Mouse (Mus musculus): ENCODE data around the gene Tle3. TPM values are rescaled to one million over a fixed set of nuclear protein-coding genes. Genes with fewer than 3 reads are reported as not detected.

Tle3 gene
- total and polyA plus RNA-seq, 3 experiments, result 29.7 to 162 (median 131) TPM

DNA sequence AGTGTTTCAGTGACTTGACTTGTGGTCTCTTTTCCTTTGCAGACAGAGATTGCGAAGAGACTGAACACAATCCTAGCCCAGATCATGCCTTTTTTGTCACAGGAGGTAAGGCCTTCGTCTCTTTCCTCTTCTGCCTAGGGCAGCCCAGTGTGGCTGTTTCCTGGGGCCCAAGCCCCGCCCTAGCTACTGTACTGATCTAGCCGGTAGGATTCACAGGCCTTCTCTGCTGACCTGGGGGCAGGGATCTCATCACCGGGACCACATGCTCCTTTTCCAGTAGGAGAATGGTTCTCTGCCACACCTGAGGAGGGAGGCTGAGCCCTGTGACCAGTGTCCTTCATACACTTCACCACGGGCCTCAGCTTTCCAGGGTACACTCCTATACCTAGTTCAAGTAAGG, 21.0 kb downstream of the Tle3 start:
- H3K4me1 ChIP-seq (ENCODE audit: insufficient read depth, low read depth, low read length), result peaks cover 39% of the 10 kb centered on the region
- H3K9me3 ChIP-seq (replicated peaks), result no peaks in the 10 kb centered on the region
- peaks cover 99% of the 10 kb centered on the region for H3K36me3 ChIP-seq (replicated peaks)
- no peak for ATAC-seq (ENCODE audit: extremely low read depth, insufficient number of reproducible peaks, low FRiP score, poor library complexity, severe bottlenecking)
- no peak overlapping the region for H3K4me3 ChIP-seq (ENCODE audit: low read depth, low read length)
- H3K27me3 ChIP-seq (ENCODE audit: insufficient read depth, low read length), result no peaks in the 10 kb centered on the region
- no peak for TF ChIP-seq POLR2AphosphoS5 (IDR thresholded peaks at IDR 0.05; ENCODE audit: insufficient replicate concordance, low read depth, low read length)
- no peak for TF ChIP-seq TAL1 (conservative IDR thresholded peaks at IDR 0.05; ENCODE audit: low read depth, low read length)
- no peak for TF ChIP-seq CTCF (IDR thresholded peaks at IDR 0.05; ENCODE audit: low read depth, low read length)
- no peak for TF ChIP-seq GATA1 (IDR thresholded peaks at IDR 0.05; ENCODE audit: borderline replicate concordance, low read length)
- no peak for TF ChIP-seq GATA2 (IDR thresholded peaks at IDR 0.05; ENCODE audit: borderline replicate concordance, low read depth, low read length)
- no peak for DNase-seq (ENCODE audit: low spot score)

DNA sequence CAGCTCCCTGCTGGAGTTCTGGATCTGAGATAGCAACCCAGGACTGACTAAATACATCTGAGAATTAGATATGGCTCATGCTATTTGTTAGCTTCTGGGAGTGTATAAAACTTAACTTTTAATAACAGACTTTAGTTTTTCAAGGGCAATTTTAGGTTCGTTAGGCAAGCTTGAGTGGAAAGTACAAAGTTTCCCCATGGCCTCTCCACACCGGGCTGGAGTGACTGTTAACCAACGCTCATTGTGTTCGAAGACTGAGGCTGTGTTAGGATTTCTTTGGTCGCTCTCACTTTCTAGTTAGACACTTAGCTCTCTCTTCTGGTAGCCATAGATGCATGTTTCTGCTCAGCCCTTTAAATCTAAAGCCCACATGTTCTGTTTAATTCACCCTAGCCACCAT, 21.7 kb downstream of the Tle3 start:
- ATAC-seq (ENCODE audit: extremely low read depth, insufficient number of reproducible peaks, low FRiP score, poor library complexity, severe bottlenecking) (no peak), DNase-seq (ENCODE audit: low spot score) (no peak)
- peaks cover 99% of the 10 kb centered on the region for H3K36me3 ChIP-seq (replicated peaks)
- H3K4me3 ChIP-seq (ENCODE audit: low read depth, low read length), result no peak overlapping the region
- no peaks in the 10 kb centered on the region for H3K27me3 ChIP-seq (ENCODE audit: insufficient read depth, low read length)
- H3K9me3 ChIP-seq (replicated peaks), result no peaks in the 10 kb centered on the region
- no peak for TF ChIP-seq CTCF (IDR thresholded peaks at IDR 0.05; ENCODE audit: low read depth, low read length)
- TF ChIP-seq GATA1 (IDR thresholded peaks at IDR 0.05; ENCODE audit: borderline replicate concordance, low read length), result no peak
- TF ChIP-seq TAL1 (conservative IDR thresholded peaks at IDR 0.05; ENCODE audit: low read depth, low read length), result no peak
- TF ChIP-seq POLR2AphosphoS5 (IDR thresholded peaks at IDR 0.05; ENCODE audit: insufficient replicate concordance, low read depth, low read length), result no peak
- TF ChIP-seq GATA2 (IDR thresholded peaks at IDR 0.05; ENCODE audit: borderline replicate concordance, low read depth, low read length), result no peak
- peaks cover 37% of the 10 kb centered on the region for H3K4me1 ChIP-seq (ENCODE audit: insufficient read depth, low read depth, low read length)

DNA sequence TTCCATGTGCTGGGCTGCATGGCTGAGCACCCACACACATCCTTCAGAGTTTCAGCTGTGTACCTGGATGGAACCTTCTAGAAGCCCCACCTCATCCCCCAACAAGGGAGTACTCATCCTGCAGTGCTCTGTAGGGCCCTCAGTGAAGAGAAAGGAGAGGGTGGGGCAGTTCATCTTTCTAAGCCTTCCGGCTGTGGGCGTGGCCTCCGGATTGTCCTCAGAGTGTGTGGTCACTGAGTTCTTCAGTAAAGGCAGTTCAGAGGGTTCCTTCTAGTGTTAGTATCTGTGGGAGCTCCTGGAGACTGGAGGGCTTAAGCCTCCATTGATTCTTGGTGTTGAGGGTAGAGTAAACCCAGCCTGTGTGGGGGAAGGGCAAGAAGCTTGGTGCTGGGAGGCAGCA, 22.9 kb downstream of the Tle3 start:
- DNase-seq (ENCODE audit: low spot score), result no peak
- H3K36me3 ChIP-seq (replicated peaks), result peaks cover 97% of the 10 kb centered on the region

DNA sequence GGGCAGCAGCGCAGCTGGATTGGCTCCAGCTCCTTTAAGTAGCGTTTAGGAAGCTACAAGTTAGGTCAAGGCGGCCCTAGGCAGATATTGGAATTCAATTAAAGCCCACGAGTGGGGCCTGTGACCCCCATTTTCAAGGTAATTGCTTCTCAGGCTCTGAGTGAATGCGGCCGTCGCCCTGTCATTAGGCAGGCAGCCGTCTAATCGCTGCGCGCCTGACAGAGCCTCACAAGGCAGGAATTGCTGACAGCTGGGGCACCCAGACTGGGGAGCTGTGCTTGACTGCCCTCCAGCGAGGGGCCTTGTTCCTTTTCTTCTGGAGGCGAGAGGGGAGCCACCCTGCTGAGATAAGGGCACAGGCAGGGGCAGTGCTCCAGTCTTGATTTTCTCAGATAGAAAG, 24.3 kb downstream of the Tle3 start:
- ATAC-seq (ENCODE audit: extremely low read depth, insufficient number of reproducible peaks, low FRiP score, poor library complexity, severe bottlenecking), result no peak
- Histone ChIP-seq H3K9me3 (replicated peaks) (no peaks in the 10 kb centered on the region), H3K27me3 (ENCODE audit: insufficient read depth, low read length) (no peaks in the 10 kb centered on the region), H3K4me1 (ENCODE audit: insufficient read depth, low read depth, low read length) (peaks cover 31% of the 10 kb centered on the region; the same call in 1 of the 2 replicates), H3K36me3 (replicated peaks) (peaks cover 97% of the 10 kb centered on the region), H3K4me3 (ENCODE audit: low read depth, low read length) (no peak overlapping the region)
- no peak for TF ChIP-seq CTCF (IDR thresholded peaks at IDR 0.05; ENCODE audit: low read depth, low read length)
- TF ChIP-seq GATA1 (IDR thresholded peaks at IDR 0.05; ENCODE audit: borderline replicate concordance, low read length), result no peak
- no peak for TF ChIP-seq GATA2 (IDR thresholded peaks at IDR 0.05; ENCODE audit: borderline replicate concordance, low read depth, low read length)
- TF ChIP-seq TAL1 (conservative IDR thresholded peaks at IDR 0.05; ENCODE audit: low read depth, low read length), result no peak
- no peak for TF ChIP-seq POLR2AphosphoS5 (IDR thresholded peaks at IDR 0.05; ENCODE audit: insufficient replicate concordance, low read depth, low read length)
- no peak for DNase-seq (ENCODE audit: low spot score)

More for the DNA sequence above, 22.9 kb downstream of the Tle3 start:
- H3K4me1 ChIP-seq (ENCODE audit: insufficient read depth, low read depth, low read length), result peaks cover 35% of the 10 kb centered on the region; the same call in 1 of the 2 replicates
- H3K4me3 ChIP-seq (ENCODE audit: low read depth, low read length), result no peak overlapping the region
- TF ChIP-seq GATA1 (IDR thresholded peaks at IDR 0.05; ENCODE audit: borderline replicate concordance, low read length) (no peak), GATA2 (IDR thresholded peaks at IDR 0.05; ENCODE audit: borderline replicate concordance, low read depth, low read length) (no peak), CTCF (IDR thresholded peaks at IDR 0.05; ENCODE audit: low read depth, low read length) (no peak), TAL1 (conservative IDR thresholded peaks at IDR 0.05; ENCODE audit: low read depth, low read length) (no peak), POLR2AphosphoS5 (IDR thresholded peaks at IDR 0.05; ENCODE audit: insufficient replicate concordance, low read depth, low read length) (no peak)
- H3K9me3 ChIP-seq (replicated peaks), result no peaks in the 10 kb centered on the region
- H3K27me3 ChIP-seq (ENCODE audit: insufficient read depth, low read length), result no peaks in the 10 kb centered on the region
- ATAC-seq (ENCODE audit: extremely low read depth, insufficient number of reproducible peaks, low FRiP score, poor library complexity, severe bottlenecking), result no peak

DNA sequence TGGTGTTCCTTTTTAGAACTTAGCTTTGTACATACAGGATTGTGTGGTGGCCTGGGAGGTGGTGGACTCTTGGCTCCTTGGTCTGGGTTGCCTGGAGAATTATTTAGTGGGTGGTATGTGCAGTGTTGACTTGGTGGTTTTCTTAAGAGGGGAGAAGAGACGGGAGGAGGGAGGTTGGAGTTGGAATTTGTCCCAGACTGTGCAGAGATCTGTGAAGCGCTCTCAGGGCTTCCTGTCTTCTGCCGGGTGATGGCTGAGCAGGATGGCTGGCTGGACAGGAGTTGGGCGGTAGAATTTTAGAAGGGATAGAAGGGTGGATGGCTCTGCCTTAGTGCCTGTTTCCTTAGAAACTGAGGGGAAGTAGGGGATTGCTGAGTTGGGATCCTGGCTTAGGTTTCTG, 25.0 kb downstream of the Tle3 start:
- Histone ChIP-seq H3K36me3 (replicated peaks) (peaks cover 97% of the 10 kb centered on the region), H3K9me3 (replicated peaks) (no peaks in the 10 kb centered on the region), H3K27me3 (ENCODE audit: insufficient read depth, low read length) (no peaks in the 10 kb centered on the region; the same call in 1 of the 2 replicates), H3K4me3 (ENCODE audit: low read depth, low read length) (no peak overlapping the region), H3K4me1 (ENCODE audit: insufficient read depth, low read depth, low read length) (peaks cover 27% of the 10 kb centered on the region)
- DNase-seq (ENCODE audit: low spot score) (no peak), ATAC-seq (ENCODE audit: extremely low read depth, insufficient number of reproducible peaks, low FRiP score, poor library complexity, severe bottlenecking) (no peak)
- TF ChIP-seq GATA2 (IDR thresholded peaks at IDR 0.05; ENCODE audit: borderline replicate concordance, low read depth, low read length) (no peak), CTCF (IDR thresholded peaks at IDR 0.05; ENCODE audit: low read depth, low read length) (no peak), POLR2AphosphoS5 (IDR thresholded peaks at IDR 0.05; ENCODE audit: insufficient replicate concordance, low read depth, low read length) (no peak), TAL1 (conservative IDR thresholded peaks at IDR 0.05; ENCODE audit: low read depth, low read length) (no peak), GATA1 (IDR thresholded peaks at IDR 0.05; ENCODE audit: borderline replicate concordance, low read length) (no peak)

DNA sequence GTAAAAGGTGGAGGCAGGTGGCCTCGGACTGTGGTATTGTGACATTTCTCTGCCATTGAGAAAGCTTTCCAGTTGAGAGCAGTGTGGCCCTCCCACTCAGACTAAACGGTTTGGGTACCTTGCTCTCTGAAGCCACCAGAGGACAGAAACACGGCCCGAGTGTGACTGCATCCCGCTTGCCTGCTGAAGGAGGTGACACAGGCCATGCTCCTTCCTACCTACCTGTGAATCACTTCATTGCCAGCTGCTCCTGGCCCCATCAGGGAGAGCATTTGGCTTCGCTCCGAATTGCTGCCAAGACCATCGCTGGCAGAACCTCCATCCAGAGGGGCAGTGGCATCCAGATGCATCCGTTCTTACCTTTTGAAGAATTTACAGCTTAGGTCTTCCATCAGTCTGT, 26.0 kb downstream of the Tle3 start:
- no peak for ATAC-seq (ENCODE audit: extremely low read depth, insufficient number of reproducible peaks, low FRiP score, poor library complexity, severe bottlenecking)
- H3K4me3 ChIP-seq (ENCODE audit: low read depth, low read length), result no peak overlapping the region
- DNase-seq (ENCODE audit: low spot score), result no peak
- peaks cover 97% of the 10 kb centered on the region for H3K36me3 ChIP-seq (replicated peaks)
- no peaks in the 10 kb centered on the region for H3K9me3 ChIP-seq (replicated peaks)
- H3K27me3 ChIP-seq (ENCODE audit: insufficient read depth, low read length), result no peaks in the 10 kb centered on the region; the same call in 1 of the 2 replicates
- TF ChIP-seq GATA2 (IDR thresholded peaks at IDR 0.05; ENCODE audit: borderline replicate concordance, low read depth, low read length) (no peak), TAL1 (conservative IDR thresholded peaks at IDR 0.05; ENCODE audit: low read depth, low read length) (no peak), CTCF (IDR thresholded peaks at IDR 0.05; ENCODE audit: low read depth, low read length) (no peak), GATA1 (IDR thresholded peaks at IDR 0.05; ENCODE audit: borderline replicate concordance, low read length) (no peak), POLR2AphosphoS5 (IDR thresholded peaks at IDR 0.05; ENCODE audit: insufficient replicate concordance, low read depth, low read length) (no peak)
- peaks cover 19% of the 10 kb centered on the region for H3K4me1 ChIP-seq (ENCODE audit: insufficient read depth, low read depth, low read length)

Data from G1E (cell line).